Mouse (Mus musculus) layer of hippocampus, adult 8-10 months (tissue): ENCODE measurements at regions not wholly inside any gene's neighbourhood (a gene's known extent, or its start where the extent isn't known, plus 50 kb on each side); places are given as distances from the start of the nearest gene placed in this dataset.

Source experiments
- DNase-seq, 2 experiments: peaks; one replicate each; pipeline ENCODE4 v3.0.0; 2022; ENCODE audit warnings: low spot score in 2 of 2

GRCm38 (mm10) chr3:148167556-148167955 lies 822.8 kb downstream of the Adgrl2 start:
- DNase-seq, result no peak

GRCm38 (mm10) chr3:148159059-148159458 lies 831.3 kb downstream of the Adgrl2 start:
- no peak for DNase-seq

DNA sequence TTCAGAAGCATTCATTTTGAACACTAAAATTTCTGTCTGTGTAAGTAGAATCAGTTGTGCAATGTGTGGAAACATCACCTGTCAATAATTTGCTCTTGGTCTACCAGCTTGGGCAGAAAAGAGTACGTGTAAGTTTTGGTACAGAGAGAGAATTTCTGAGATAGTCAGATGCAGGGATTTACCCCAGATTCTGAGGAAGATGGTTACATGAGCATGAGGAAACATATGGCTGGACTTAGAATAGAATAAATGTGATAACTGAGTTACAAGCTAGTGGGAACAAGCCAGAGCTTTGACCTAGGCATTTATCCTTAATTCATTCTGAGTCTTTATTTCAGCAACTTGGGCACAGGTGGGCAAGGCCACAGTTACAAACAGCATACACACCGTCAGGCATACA lies 831.8 kb downstream of the Adgrl2 start:
- DNase-seq, result no peak

GRCm38 (mm10) chr3:148143776-148144175 lies 846.6 kb downstream of the Adgrl2 start:
- DNase-seq, result no peak

GRCm38 (mm10) chr3:148136791-148137251 lies 853.5 kb downstream of the Adgrl2 start:
- DNase-seq, result no peak

DNA sequence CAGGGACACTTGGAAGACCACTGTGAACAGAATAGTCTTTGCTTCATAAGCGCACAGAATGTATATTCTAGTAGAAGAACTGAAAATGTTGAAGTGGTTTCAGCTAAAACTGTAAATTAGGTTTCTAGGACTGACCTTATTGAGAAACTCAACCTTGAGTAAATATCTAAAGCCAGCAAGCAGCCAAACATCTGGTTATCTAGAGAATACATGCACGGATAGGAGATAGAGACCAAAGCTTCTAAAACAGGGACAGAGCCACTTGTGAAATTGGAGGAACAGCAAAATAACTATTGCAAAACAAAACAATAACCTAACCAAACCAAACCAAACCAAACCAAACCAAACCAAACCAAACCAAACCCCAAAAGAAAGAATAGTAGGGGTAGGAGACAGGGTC lies 855.7 kb downstream of the Adgrl2 start:
- DNase-seq, result no peak

- no peak for DNase-seq
These were observed 874.8 kb downstream of the Adgrl2 start for GRCm38 (mm10) chr3:148115576-148115975.

DNA sequence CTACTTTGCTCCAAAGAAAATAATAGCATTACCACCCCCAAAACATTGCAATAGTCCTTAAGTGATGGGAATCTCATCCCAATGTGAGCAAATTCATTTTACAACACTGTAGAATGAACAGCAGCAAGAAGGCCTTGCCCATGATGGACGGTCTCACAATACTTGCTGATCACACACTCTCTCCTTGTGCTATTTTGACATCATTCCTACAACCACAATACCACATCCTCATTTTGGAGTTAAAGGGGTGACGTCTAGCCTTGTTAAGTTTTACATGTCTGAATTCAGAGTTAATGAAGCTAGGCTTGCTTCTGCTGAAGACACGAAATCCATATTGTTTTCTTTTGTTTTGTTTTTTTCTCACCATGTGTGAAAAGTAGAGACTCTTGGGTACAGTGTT lies 878.2 kb downstream of the Adgrl2 start:
- DNase-seq, result no peak

GRCm38 (mm10) chr3:148107031-148107430 lies 883.3 kb downstream of the Adgrl2 start:
- no peak for DNase-seq

- no peak for DNase-seq
These were observed 896.4 kb downstream of the Adgrl2 start for GRCm38 (mm10) chr3:148093930-148094329.

- DNase-seq, result no peak
These were observed 914.5 kb downstream of the Adgrl2 start for GRCm38 (mm10) chr3:148075841-148076240.

- DNase-seq, result peak in 1 of 2 experiments; percentile 3
These were observed 923.7 kb downstream of the Adgrl2 start for GRCm38 (mm10) chr3:148066701-148067100.

DNA sequence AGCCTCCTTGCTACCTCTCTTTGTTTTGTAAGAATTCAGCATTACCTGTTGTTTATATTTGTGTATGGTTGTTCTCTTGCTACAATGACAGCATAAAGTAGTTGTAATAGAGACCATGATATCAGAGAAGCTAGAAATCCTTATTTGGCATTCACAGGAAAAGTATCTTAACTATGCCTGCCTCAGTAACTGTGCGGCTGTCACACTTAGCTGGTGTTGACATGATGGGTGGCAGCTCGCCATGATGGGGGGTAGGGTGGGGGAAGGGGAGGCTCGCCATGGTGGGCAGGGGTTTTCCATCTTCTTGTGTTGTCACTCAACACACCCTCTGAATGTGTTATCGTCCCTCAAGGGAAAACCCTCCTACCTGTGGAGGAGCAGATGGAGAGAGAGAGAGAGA lies 934.3 kb downstream of the Adgrl2 start:
- no peak for DNase-seq

GRCm38 (mm10) chr3:148052516-148052915 lies 937.8 kb downstream of the Adgrl2 start:
- no peak for DNase-seq

- DNase-seq, result no peak
These were observed 942.1 kb downstream of the Adgrl2 start for GRCm38 (mm10) chr3:148048247-148048646.

DNA sequence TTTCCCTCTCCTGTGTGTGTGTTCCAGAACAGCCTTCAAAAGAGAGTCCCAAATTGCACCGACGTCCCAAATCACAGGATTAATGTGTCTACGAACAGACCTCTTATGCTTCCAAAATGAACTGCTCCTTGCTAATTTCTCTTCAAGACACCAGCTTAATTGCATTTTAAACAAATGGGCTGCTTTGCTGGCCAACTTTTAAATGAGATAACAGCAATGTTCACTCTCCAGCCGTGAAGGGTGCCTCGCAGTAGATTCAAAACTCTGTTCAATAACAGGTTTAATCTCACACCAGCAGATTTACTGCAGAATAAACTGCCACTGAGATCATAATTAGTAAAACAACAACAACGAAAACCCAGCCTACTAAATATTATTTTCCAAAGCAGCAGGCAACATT lies 957.8 kb downstream of the Adgrl2 start:
- DNase-seq, result no peak

- no peak for DNase-seq
These were observed 984.5 kb downstream of the Adgrl2 start for GRCm38 (mm10) chr3:148005831-148006230.

- DNase-seq, result no peak
These were observed 986.3 kb downstream of the Adgrl2 start for GRCm38 (mm10) chr3:148004006-148004405.

- no peak for DNase-seq
These were observed 990.9 kb downstream of the Adgrl2 start for GRCm38 (mm10) chr3:147999330-147999953.

DNA sequence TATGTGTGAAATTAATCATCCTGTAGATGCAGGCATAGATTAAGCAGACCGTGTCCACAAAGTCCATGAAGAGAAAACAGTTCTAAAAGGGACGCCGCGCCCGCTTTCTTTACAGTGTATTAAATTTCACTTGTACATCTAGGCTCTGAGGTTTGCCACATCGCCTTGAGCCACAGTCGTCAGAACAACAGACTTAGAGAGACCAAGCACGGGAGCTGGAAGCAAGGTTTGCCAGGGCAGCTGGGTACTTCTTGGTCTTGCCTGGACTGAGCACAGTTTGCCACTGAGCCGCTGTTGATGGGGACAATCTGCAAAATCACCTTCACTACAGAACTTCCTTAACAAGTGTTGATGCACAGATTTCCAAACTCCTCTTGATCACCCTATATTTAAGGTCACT lies 998.6 kb downstream of the Adgrl2 start:
- DNase-seq, result no peak

GRCm38 (mm10) chr3:147990831-147991230 lies 999.5 kb downstream of the Adgrl2 start:
- DNase-seq, result no peak

GRCm38 (mm10) chr3:147982831-147983230 lies 1007.5 kb downstream of the Adgrl2 start:
- no peak for DNase-seq

DNA sequence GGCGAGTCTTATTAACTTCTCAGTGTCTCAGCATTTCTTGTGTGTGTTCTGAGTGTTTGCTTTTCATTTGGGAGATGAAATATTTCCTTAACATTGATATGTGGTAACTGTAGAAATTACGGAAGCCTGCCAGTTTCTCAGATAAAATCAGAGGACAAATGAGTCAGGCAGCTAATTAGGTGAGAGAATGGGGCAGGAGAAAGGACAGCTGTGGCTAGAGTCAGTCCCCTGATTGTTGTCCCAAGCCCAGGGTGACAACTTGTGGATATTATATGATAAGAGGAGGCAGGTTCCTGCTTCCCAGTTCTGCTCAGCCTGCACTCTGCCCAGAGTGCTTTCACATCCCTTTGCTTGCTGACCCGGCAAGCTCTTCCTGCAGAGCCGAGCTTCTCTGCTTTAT lies 1008.7 kb downstream of the Adgrl2 start:
- DNase-seq, result no peak

- DNase-seq, result no peak
These were observed 1013.8 kb downstream of the Adgrl2 start for GRCm38 (mm10) chr3:147976579-147976978.
